Mouse (Mus musculus): ENCODE data around the gene Atrx. TPM values are rescaled to one million over a fixed set of nuclear protein-coding genes. Genes with fewer than 3 reads are reported as not detected.
A peak's percentile ranks its signal among the peaks of the same experiment; 100 is the strongest.
"Not testable (repeated sequence)": the region's sequence is repeated elsewhere in the genome, so short reads cannot be mapped to it uniquely, and the experiment has no call there.

Gene Atrx
- polyA plus RNA-seq, 1 experiment = 63.6 TPM

GRCm38 (mm10) chrX:105927941-105928860 lies 1.0 kb downstream of the Atrx start:
- H3K4me1 ChIP-seq (ENCODE audit: control insufficient read depth, insufficient read depth, low read length) = peaks cover 4% of the 10 kb centered on the region
- DNase-seq = peak; percentile 51 to 60
- TF ChIP-seq CTCF (IDR thresholded peaks at IDR 0.05; ENCODE audit: borderline replicate concordance, insufficient read depth, low read depth, low read length) = no peak
- no peak for TF ChIP-seq POLR2A (IDR thresholded peaks at IDR 0.05; ENCODE audit: borderline replicate concordance, insufficient read depth, low read length)
- peak overlapping the region; percentile 76 for H3K4me3 ChIP-seq (replicated peaks; ENCODE audit: insufficient read depth, low read depth, low read length)
- H3K27ac ChIP-seq (ENCODE audit: insufficient read depth, low read length) = peak overlapping the region; percentile 93
- 6% methylated on average over 29 of the region's 69 CpGs for WGBS
- H3K27me3 ChIP-seq (ENCODE audit: control insufficient read depth, insufficient read depth, low read length) = no peaks in the 10 kb centered on the region

GRCm38 (mm10) chrX:105926121-105926735 lies 3.0 kb downstream of the Atrx start:
- 9% methylated on average over 12 of the region's 12 CpGs for WGBS
- Histone ChIP-seq H3K27me3 (ENCODE audit: control insufficient read depth, insufficient read depth, low read length) (no peaks in the 10 kb centered on the region), H3K4me3 (replicated peaks; ENCODE audit: insufficient read depth, low read depth, low read length) (peak overlapping the region; percentile 34), H3K4me1 (ENCODE audit: control insufficient read depth, insufficient read depth, low read length) (peaks cover 4% of the 10 kb centered on the region), H3K27ac (ENCODE audit: insufficient read depth, low read length) (no peak overlapping the region)
- DNase-seq = peak; percentile 32 to 45
- TF ChIP-seq CTCF (IDR thresholded peaks at IDR 0.05; ENCODE audit: borderline replicate concordance, insufficient read depth, low read depth, low read length) (no peak), POLR2A (IDR thresholded peaks at IDR 0.05; ENCODE audit: borderline replicate concordance, insufficient read depth, low read length) (no peak)

- no peak for DNase-seq
- Histone ChIP-seq H3K27ac (ENCODE audit: insufficient read depth, low read length) (no peak overlapping the region), H3K4me3 (replicated peaks; ENCODE audit: insufficient read depth, low read depth, low read length) (no peak overlapping the region), H3K27me3 (ENCODE audit: control insufficient read depth, insufficient read depth, low read length) (no peaks in the 10 kb centered on the region), H3K4me1 (ENCODE audit: control insufficient read depth, insufficient read depth, low read length) (peaks cover 4% of the 10 kb centered on the region)
- WGBS = 72% methylated on average over 5 of the region's 5 CpGs
- no peak for TF ChIP-seq POLR2A (IDR thresholded peaks at IDR 0.05; ENCODE audit: borderline replicate concordance, insufficient read depth, low read length)
- no peak for TF ChIP-seq CTCF (IDR thresholded peaks at IDR 0.05; ENCODE audit: borderline replicate concordance, insufficient read depth, low read depth, low read length)
Observed at GRCm38 (mm10) chrX:105924326-105925070, 4.7 kb downstream of the Atrx start.

GRCm38 (mm10) chrX:105923896-105924295 lies 5.3 kb downstream of the Atrx start:
- Histone ChIP-seq H3K4me1 (ENCODE audit: control insufficient read depth, insufficient read depth, low read length) (peaks cover 4% of the 10 kb centered on the region), H3K27me3 (ENCODE audit: control insufficient read depth, insufficient read depth, low read length) (no peaks in the 10 kb centered on the region), H3K4me3 (replicated peaks; ENCODE audit: insufficient read depth, low read depth, low read length) (no peak overlapping the region), H3K27ac (ENCODE audit: insufficient read depth, low read length) (no peak overlapping the region)
- no peak for TF ChIP-seq CTCF (IDR thresholded peaks at IDR 0.05; ENCODE audit: borderline replicate concordance, insufficient read depth, low read depth, low read length)
- no peak for TF ChIP-seq POLR2A (IDR thresholded peaks at IDR 0.05; ENCODE audit: borderline replicate concordance, insufficient read depth, low read length)
- no peak for DNase-seq
- WGBS = 40% methylated on average over 1 of the region's 1 CpGs

GRCm38 (mm10) chrX:105922986-105923385 lies 6.2 kb downstream of the Atrx start:
- H3K27me3 ChIP-seq (ENCODE audit: control insufficient read depth, insufficient read depth, low read length); H3K27ac ChIP-seq (ENCODE audit: insufficient read depth, low read length); H3K4me3 ChIP-seq (replicated peaks; ENCODE audit: insufficient read depth, low read depth, low read length); DNase-seq; H3K4me1 ChIP-seq (ENCODE audit: control insufficient read depth, insufficient read depth, low read length): not testable (repeated sequence)
- WGBS = 94% methylated on average over 7 of the region's 7 CpGs

- Histone ChIP-seq H3K4me3 (replicated peaks; ENCODE audit: insufficient read depth, low read depth, low read length) (no peak overlapping the region), H3K27me3 (ENCODE audit: control insufficient read depth, insufficient read depth, low read length) (no peaks in the 10 kb centered on the region), H3K4me1 (ENCODE audit: control insufficient read depth, insufficient read depth, low read length) (peaks cover 4% of the 10 kb centered on the region), H3K27ac (ENCODE audit: insufficient read depth, low read length) (no peak overlapping the region)
- TF ChIP-seq POLR2A (IDR thresholded peaks at IDR 0.05; ENCODE audit: borderline replicate concordance, insufficient read depth, low read length) = no peak
- peak; percentile 14; the same call in 1 of the 2 replicates for TF ChIP-seq CTCF (IDR thresholded peaks at IDR 0.05; ENCODE audit: borderline replicate concordance, insufficient read depth, low read depth, low read length)
- no peak for DNase-seq
- 64% methylated on average over 2 of the region's 2 CpGs for WGBS
Observed at GRCm38 (mm10) chrX:105921421-105921820, 7.8 kb downstream of the Atrx start.

GRCm38 (mm10) chrX:105911728-105912127 lies 17.5 kb downstream of the Atrx start:
- H3K4me1 ChIP-seq (ENCODE audit: control insufficient read depth, insufficient read depth, low read length) = no peaks in the 10 kb centered on the region
- H3K27ac ChIP-seq (ENCODE audit: insufficient read depth, low read length) = no peak overlapping the region
- no peak overlapping the region for H3K4me3 ChIP-seq (replicated peaks; ENCODE audit: insufficient read depth, low read depth, low read length)
- TF ChIP-seq POLR2A (IDR thresholded peaks at IDR 0.05; ENCODE audit: borderline replicate concordance, insufficient read depth, low read length) (no peak), CTCF (IDR thresholded peaks at IDR 0.05; ENCODE audit: borderline replicate concordance, insufficient read depth, low read depth, low read length) (no peak)
- 24% methylated on average over 3 of the region's 3 CpGs for WGBS
- DNase-seq = no peak
- no peaks in the 10 kb centered on the region for H3K27me3 ChIP-seq (ENCODE audit: control insufficient read depth, insufficient read depth, low read length)

Measured in cerebellum, adult 2 months (tissue).